Mouse (Mus musculus) inflammation-experienced regulatory T-cells, adult 6 months (primary cell): ENCODE data around the gene Map3k20. TPM values are rescaled to one million over a fixed set of nuclear protein-coding genes. Genes with fewer than 3 reads are reported as not detected.

ENCODE experiments used
- ATAC-seq: one replicate; pipeline ENCODE4 v1.8.0; 2017
- polyA plus RNA-seq, 3 experiments: library from polyadenylated mRNA; unstranded; fragments of 100-300 nt; shearing (Covaris generic); gene quantifications; one replicate each; pipeline ENCODE4 v1.2.1; 2017

The Map3k20 gene
- polyA plus RNA-seq, 3 experiments from 2014 or later: 0.20 to 0.55 TPM; not detected in 1

DNA sequence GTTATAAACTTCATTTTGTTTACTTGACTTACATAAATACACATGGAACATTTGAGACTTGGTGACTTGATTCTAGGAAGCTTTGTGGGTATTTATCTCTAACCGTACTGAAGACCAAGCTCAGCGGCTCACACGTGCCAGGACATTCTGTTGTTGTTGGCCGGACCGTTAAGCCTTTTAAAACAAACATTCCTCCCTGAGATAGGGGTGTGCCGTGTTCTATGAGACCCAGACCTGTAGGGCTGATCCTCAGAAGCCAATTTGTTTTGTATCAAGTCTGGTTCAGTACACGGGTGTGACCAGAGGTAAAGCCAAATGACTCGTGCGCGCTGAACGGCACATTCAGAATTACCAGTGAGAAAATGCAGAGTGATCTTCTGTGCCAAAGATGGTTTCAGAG lies 97.9 kb downstream of the Map3k20 start:
- ATAC-seq: no peak

DNA sequence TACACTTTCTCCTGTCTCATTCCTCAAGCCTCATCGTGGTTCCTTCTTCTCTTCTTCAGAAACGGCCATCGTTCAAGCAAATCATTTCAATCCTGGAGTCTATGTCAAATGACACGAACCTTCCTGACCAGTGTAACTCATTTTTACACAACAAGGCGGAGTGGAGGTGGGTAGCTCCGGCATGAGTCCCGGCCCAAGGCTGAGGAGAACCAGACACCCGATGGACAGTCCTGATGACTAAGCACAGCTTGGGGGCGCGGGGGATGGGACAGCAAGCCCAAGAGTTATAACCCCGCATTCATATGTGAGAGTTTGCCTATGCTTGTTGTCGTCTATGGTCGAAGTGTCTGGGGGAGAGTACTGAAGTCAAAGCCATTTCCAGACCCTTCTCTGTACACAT lies 104.0 kb downstream of the Map3k20 start:
- no peak for ATAC-seq

DNA sequence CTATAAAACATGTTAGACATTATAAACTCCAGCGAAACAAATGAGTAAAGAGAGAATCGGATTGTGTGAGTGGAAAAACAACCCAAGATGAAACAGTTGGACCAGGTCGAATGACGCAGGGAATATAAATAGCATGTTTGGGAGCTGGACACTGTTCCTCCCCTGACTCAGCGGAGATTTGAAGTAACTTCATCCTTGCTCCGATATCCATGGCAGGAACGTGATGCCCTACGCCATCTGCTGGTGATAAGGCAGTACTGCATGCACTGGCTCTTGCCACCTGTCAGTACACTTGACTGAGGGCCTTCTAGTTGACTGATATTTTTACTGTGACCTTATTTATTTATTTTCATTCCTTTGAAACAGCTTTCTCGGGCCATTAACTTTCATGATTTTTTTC lies 104.5 kb downstream of the Map3k20 start:
- no peak for ATAC-seq

DNA sequence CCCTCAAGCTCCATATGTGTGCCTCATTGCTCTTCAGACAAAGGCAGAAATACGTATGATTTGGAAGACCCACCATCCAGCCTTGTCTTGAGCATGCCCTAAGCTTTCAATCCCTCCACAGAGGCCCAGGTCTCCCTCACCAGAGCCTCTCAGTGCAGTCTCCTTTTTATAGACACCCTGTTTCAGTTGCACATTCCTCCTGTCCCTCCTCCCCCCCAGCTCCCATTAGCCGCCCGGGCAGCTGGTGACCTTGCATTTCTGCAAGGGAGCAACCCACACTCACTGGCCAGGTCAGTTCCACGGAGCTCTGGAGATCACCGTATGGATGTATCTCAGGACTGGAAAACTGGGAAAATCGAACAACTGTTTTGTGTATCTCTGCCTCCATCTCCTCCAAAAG lies 105.0 kb downstream of the Map3k20 start:
- ATAC-seq: no peak

DNA sequence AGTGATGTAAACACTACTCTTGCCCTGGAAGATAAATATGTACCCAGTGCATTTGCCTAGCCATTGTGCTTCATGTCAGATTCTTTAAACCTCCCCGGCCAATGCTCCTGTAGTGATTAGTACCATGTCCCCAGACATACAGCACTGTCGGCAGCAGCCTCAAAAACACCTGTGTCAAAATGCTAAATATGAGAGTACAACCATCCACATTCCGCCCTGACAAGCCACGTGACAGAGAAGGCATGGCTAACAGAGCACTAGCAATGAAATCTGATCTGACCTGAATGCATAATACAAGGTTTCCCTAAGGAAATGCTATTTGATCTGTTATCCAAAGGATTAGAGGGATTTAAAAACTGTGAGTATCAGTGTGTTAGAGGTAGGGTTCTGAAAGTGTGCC lies 105.6 kb downstream of the Map3k20 start:
- no peak for ATAC-seq

DNA sequence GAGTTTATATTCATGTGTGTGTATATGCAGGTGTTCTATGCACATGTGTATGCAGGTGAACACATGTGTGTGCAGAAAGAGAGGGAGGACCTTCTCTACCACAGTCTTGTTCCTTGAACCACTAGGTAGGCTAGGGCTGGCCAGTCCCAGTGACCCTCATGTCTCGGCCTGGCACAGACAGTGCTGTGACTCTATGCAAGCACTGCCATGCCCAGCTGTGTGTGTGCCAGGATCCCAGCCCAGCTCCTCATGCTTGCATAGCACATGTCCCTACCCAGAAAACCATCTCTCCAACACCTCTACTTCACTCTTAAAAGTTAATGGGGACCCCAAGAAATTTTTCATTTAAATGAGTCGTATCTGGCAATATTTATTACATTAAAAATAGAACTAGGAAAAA lies 106.3 kb downstream of the Map3k20 start:
- ATAC-seq: no peak

DNA sequence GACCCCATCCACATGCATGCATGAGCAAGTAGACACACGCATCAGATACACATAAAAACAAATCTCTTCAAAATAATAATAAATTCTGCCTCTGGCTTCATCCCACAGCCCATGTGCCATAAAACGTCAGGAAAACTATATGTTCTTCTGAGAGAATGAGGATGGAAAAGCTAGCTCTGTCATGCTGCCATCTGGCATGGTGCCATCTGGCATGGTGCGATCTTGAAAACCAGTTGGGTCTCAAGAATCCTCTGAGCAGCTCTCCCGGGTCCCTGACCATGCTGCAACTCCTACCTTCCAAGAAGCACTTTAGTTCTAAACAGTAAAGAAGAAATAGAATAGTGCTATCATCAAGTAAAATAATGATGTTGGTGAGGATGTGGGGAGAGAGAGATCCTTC lies 106.9 kb downstream of the Map3k20 start:
- no peak for ATAC-seq

DNA sequence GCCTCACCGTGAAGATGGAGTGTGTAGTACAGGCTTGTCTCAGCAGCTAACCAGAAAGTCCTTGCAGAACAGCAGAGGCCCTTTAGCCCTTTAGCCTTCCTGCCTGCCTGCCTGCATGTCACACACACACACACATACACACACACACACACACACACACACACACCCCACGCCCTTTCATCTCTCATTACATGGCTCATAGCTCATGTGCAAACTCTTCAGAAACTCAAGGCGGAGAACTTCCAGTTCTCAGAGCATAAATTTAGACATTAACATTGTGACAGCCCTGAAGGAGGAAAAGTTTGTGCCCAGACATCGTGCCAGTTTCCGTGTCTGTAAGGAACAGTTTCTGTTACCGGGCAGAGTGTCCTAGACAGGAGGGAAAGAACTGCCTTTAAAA lies 111.5 kb downstream of the Map3k20 start:
- no peak for ATAC-seq

DNA sequence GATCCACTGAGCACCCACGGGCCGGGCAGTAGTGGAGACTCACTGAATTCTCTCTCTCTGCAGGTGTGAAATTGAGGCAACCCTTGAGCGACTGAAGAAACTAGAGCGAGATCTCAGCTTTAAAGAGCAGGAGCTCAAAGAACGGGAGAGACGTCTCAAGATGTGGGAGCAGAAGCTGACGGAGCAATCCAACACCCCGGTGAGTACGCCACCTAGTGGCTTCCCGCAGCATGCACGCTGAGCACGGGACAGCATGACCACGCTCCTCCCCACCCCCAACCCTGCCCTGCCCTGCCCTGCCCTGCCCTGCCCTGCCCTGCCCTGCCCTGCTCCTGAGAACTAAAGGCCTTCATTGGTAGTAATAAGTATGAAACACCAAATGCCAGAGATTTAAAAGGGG lies 112.8 kb downstream of the Map3k20 start:
- ATAC-seq: no peak

DNA sequence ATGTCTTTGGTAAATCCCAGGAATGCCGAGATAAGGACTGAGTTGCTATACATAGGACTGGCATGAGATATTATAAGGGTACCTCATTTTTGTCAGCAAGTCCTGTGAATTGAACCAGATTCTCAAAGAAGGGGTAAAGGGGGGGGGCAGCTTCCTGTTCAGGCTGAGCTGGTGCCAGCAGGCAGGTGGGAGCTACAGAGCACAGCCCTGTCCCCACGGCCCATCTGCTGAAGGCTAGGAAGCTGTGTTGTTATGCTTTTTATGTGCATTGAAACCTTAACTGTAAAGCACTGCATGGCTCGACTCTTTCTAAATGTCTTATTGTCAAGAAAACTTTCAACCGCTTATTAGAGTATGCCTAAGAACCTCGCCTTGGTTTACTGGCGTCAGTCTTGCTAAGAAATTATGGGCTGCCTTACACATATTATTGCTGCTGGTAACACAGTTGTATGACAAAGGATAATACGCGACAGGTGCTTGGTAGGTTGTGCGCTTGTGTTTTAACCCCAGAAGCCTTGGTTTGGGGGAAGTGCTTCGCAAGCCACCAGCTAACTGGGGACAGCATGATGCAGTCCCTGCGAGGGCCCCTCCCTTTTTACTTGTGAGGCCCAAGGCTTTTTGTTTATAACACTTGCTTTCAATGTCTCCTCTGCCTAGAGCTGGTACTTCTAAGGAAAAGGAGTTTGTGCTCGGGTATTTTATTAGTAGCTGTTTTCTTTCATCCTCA lies 114.2 kb downstream of the Map3k20 start:
- no peak for ATAC-seq

DNA sequence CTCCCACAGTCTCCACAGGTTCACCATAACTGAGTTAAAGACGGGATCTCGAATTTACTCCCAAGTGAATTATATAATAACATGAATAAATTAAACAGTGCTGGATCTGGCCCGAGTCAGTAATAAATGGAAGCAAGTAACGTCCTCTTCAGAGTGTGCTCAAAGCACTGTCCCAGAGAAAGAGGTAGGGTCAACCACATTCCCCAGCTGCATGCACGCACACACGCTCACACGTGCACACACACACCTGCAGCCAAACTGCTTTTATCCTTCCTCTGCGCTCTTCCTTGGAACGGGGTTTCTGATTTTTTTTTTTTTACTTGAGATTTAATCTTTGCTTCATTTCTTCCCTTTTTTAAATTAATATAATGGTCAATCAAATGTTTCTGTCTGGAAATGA lies 115.9 kb downstream of the Map3k20 start:
- no peak for ATAC-seq

DNA sequence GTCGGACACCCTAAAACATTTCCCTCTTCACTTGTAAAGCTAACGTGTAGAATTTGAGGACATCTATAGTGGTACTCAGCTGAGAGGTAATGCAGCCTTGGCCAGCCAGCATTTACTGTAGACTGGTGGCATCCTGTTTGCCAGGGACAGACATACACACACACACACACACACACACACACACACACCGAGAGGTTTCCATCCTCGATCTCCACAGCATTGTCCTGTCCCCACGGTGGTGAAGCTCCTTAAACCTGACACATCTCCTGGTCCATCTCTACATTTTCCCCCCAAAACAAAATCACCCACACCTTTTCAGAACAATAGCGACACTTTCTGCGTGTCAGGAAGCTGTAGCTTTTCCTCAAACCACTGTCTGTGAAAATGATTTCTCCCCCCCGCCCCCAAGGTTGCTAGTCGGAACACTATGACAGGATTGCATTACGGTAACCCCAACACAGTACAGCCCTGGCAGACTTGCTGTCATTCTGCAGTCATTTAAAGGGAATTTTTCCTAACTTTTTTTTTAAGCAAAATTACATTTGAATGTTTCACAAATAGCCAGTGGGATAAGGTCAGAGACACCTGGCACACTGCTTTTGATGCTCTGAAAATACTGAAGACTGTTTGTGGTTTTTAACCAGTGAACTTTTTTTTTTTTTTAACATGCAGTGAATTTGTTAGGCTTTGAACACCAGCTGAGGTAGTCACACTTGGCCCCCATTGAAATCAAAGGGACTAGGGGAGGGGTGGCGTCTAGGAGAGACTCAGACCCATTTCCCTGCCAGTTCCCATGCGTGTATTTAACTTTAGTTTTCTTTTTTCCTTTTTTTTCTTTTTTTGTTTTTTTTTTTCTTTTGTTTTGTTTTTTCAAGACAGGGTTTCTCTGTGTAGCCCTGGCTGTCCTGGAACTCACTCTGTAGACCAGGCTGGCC lies 120.5 kb downstream of the Map3k20 start:
- no peak for ATAC-seq

DNA sequence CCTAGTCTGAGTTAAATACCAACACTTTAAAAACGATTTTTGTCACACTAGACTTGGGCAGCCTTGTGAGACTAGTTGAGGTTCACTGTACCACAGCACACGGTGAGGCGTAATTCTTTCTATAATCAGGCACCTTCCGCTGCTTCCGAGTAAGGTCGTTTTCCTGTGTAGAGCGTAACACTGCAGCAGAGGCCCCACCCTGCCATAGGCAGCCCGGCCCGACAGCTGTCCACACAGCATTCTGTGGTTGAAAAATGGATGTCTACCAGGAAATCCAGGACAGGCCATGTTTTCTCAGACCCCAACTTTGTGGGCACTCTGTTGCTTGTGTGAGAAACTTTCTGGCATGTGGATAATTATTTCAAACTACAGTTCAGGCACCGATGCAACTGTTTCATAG lies 121.3 kb downstream of the Map3k20 start:
- ATAC-seq: no peak

DNA sequence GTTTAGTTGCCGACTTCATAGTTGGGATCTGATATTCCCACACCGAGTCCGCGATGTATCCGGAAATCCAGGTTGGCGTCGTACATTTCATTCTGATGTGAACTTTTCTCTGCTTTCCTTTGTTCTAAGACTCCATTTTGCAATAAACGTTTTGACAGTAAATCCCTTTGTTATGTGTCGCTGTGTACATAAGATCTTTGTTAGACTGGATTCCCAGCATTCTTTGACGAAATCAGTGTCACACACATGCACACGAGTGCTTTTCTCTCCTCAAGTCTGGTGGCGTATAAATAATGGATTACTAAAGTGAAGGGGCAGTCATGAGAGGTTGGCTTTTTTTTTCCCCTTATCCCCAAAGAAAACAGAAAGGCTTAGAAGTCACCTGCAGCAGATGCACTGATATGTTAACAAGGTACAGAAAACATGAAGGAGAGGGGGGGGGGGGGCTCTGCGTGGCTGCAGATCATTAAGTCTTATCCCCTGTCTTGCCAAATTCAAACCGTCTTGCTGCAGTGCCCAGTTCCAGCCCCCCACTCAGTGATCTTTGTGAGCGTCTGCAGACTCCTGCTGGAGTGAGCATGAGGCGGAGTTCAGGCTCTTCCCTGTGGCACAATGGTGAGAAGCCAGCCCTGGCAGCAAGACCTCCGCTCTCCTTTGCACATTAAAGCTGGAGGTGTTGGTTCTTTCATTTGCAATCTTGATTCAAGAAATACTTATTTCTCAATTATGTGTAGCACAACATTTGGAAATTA lies 122.1 kb downstream of the Map3k20 start:
- no peak for ATAC-seq

DNA sequence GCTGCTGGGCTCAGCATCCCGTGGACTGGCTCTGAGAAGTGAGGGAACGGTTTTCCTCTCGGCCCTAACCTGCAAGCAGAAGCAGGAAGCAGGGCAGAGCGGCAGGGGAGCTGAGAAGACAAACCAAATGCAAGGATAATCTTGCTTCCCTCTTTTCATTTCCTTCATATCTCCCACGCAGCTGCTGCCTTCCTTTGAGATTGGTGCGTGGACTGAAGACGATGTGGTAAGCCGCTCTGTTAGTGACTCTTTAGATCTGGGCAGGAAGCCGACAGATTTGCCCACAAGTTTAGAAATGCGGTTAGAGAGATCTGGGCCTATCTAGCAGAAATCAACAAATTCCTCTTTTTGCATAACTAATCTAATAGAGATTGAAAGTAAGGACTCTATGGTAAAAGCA lies 124.5 kb downstream of the Map3k20 start:
- no peak for ATAC-seq

DNA sequence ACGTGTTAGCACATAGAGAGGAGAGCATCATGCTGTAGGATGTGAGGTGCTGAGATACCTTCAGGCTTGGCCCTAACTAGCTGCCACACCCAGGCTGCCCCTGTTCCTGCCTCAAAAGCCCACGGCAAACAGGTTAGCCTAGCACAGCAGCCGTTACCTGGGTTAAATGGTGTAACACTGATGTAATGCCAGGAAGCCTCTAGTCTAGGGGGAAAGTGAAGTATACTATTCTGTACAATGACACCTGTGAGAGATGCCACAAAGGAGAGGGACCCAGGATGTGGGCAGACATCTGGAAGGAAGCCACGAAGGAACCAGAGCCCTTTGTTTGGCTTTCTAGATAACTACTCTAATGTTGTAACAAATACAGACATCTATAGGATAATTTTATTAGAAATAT lies 126.8 kb downstream of the Map3k20 start:
- ATAC-seq: no peak

DNA sequence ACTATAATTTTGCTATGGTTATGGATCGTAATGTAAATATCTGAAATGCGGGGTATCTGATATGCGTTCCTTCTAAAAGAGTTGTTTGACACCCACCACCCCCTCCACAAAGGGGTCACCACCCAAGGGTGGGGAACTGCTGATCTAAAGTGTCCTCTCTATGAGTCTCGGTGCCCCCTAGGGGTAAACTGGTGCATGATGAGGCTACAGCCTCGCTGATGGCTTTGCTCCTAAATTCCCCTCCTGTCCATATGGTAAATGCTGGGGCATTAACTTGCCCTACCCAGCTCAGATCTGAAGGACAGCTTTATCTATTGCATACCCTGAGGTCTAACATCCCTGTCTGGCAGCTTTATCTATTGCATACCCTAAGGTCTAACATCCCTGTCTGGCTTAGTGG lies 130.0 kb downstream of the Map3k20 start:
- no peak for ATAC-seq

DNA sequence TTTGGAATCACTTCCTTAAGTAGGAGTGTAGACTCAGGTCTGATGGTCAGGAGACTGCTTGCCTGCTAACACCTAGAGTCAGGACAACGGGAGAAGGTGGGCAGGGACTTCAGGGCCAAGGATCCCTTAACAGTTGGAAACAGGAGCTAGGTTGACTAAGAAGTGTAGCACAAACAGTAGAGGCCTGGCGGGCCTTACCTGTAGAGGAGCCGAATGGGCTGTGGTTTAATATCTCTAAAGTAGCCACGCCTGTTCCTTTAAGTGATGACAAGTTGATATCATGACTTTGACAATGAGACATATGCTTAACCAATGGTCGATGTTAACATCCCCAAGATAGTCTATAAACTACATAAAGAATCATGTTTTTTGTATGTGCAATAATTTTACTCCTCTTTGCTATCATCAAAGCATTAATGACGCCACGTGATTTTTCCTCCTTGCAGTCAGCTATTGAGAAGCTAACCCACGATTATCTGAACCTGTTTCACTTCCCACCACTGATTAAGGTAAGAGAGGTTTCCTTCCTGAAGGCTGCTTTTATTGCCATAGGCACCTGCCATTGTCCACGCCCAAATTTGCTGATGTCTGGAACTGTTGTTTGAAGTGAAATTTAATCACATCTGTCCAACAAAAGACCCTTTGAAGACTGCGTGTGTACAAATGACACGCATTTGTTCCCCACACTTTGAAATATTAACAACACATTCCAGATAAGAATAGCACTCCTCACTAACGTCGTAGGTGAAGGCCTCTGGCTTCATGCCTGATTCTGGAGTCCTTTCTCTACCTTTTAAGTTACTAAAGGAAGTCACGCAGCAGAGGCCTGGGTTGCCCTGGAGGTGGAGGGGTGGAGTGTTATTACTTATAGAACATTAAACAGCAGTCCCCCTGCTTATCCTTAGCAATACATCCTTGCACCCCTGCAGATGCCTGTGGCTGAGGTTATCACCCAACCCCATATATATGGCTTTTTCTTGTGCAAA lies 131.0 kb downstream of the Map3k20 start:
- no peak for ATAC-seq

DNA sequence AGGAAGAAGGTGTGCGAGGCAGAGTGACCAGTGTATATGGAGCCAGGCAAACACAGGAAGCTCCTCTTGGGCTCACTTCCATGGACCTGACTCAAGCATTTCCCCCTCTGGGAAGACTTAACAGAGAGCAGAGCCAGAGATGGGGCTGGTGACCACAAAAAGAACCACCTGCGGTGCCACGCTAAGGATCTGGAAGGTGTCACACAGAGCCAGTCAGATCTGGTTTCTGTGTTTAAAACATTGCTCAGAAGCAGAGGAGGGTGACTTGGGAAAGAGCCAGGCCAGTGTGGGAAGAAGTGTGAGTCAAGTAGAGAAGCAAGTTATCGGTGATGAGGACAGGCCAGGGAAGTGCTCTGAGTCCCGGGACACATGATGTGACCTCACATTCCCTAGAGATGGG lies 135.1 kb downstream of the Map3k20 start:
- ATAC-seq: no peak

DNA sequence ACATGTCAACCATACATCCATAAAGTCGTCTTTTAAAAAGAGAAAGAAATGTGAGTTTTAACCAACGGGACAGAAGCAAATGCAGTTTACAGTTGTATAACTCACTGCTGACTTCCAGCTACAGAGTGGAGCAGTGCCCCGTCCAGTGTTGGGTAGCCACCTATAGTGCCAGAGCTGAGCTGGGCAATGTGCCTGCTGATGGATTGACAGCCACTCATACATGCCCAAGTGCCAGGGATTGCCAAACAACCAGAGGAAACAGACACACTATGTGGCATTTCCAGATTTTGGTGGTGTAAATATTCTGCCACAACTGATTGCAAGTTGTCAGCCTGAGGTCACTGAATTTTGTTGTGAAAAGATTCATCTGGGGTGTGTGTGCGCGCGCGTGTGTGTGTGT lies 139.2 kb downstream of the Map3k20 start:
- no peak for ATAC-seq

DNA sequence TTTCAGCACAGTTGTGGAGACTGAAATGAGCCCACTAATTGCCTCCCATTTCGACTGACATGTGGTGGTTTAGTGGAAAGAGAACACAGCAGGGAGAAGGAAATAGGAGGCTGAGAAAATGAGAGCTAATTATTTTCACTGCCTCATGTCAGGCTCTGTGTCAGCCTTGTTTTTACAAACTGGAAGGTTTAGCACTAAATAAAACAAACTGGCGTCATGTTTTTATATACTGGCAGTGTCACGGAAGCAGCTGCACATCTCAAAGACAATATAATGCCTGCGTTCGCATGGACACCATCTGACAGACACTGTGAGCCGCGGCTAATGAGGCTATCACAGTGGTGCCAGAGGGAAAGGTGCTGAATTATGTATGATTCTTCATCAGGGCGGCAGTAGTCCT lies 141.3 kb downstream of the Map3k20 start:
- no peak for ATAC-seq

DNA sequence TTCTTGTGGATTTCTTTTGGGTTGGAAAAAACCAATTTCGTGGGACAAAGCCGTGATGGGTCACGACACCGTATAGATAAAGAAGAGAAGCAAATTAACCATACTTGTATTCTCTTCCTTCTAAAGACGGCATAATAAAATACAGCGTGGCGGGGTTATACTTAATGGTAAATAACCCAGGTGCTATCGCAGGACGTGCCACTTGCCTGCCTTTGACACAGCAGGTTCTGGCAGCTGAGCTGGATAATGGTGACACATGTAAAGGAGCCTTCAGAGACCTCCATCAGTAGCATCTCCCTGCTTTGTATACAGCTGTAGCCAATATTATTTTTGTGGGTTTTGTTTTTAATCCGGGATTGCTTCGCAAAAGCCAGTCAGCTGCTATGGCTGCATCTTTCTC lies 141.9 kb downstream of the Map3k20 start:
- ATAC-seq: no peak
